Mouse (Mus musculus): ENCODE measurements around the gene Tmem120b.

- TF ChIP-seq GATA1 (IDR thresholded peaks at IDR 0.05; ENCODE audit: low read length), result no peak
- TF ChIP-seq TAL1 (IDR thresholded peaks at IDR 0.05; ENCODE audit: low read length), result no peak
These were observed 73.4 kb downstream of the Tmem120b start for GRCm38 (mm10) chr5:123141555-123142160.
